Mouse (Mus musculus): ENCODE results near the gene Slc17a3. TPM values are rescaled to one million over a fixed set of nuclear protein-coding genes. Genes with fewer than 3 reads are reported as not detected.

Slc17a3 gene
- 0.18 TPM in 1 of 2 replicates, not detected in the other for polyA plus RNA-seq (2016; fragmentation: Nextera tagmentation; extraction: Ambion mirVana)

- Histone ChIP-seq H3K4me3 (no peak within 1 kb of the TSS), H3K9ac (no peak within 1 kb of the TSS), H3K27ac (no peak within 1 kb of the TSS), H3K4me1 (no peaks in the 10 kb centered on the region), H3K27me3 (replicated peaks) (no peaks in the 10 kb centered on the region), H3K9me3 (no peaks in the 10 kb centered on the region), H3K36me3 (no peaks in the 10 kb centered on the region), H3K4me2 (replicated peaks) (no peak within 1 kb of the TSS)
- no peak for ATAC-seq (ENCODE audit: low FRiP score, low read depth)
- 90% methylated on average over 2 of the region's 2 CpGs for WGBS
Observed at GRCm38 (mm10) chr13:23839308-23839707, at the start of gene Slc17a3. Slc17a3 (plus strand) TSS chr13:23839434.

- H3K4me2 ChIP-seq (replicated peaks) = no peak overlapping the region
- H3K9me3 ChIP-seq = no peaks in the 10 kb centered on the region
- WGBS = 48% methylated on average over 2 of the region's 2 CpGs
- ATAC-seq (ENCODE audit: low FRiP score, low read depth) = peak; percentile 58; the same call in 1 of the 2 replicates
- no peaks in the 10 kb centered on the region for H3K36me3 ChIP-seq
- no peak overlapping the region for H3K9ac ChIP-seq
- H3K4me3 ChIP-seq = no peak overlapping the region
- H3K27me3 ChIP-seq (replicated peaks) = no peaks in the 10 kb centered on the region
- H3K4me1 ChIP-seq = no peaks in the 10 kb centered on the region
- H3K27ac ChIP-seq = no peak overlapping the region
Observed at GRCm38 (mm10) chr13:23792520-23792919, 46.7 kb upstream of the Slc17a3 start.

- 83% methylated on average over 5 of the region's 5 CpGs for WGBS
- Histone ChIP-seq H3K9me3 (no peaks in the 10 kb centered on the region), H3K9ac (no peak overlapping the region), H3K4me1 (no peaks in the 10 kb centered on the region), H3K4me2 (replicated peaks) (no peak overlapping the region), H3K36me3 (no peaks in the 10 kb centered on the region), H3K27ac (no peak overlapping the region), H3K4me3 (no peak overlapping the region), H3K27me3 (replicated peaks) (no peaks in the 10 kb centered on the region)
- ATAC-seq (ENCODE audit: low FRiP score, low read depth) = no peak
Observed at GRCm38 (mm10) chr13:23799405-23799804, 39.8 kb upstream of the Slc17a3 start.

DNA sequence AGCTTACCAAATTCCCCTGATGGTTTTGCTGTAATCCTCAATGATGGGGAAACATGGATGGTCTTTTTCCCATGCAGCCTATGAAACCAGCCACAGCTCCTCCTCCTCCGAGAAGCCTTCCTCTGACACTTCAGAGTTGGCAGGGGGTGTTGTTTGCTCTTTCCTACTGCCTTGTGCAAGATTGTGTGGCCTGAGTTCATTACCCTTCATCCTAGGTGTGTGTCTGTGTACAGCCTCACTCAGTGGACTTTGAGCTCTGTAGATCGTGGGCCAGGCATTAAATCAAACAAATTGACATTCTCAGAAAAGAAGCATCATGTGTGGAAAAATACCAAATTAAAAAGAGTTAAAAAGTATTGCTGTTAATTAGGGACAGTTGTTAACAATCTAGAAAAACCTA is 34.7 kb upstream of the Slc17a3 start:
- Histone ChIP-seq H3K9ac (no peak overlapping the region), H3K9me3 (no peaks in the 10 kb centered on the region), H3K4me2 (replicated peaks) (no peak overlapping the region), H3K4me1 (no peaks in the 10 kb centered on the region), H3K27me3 (replicated peaks) (no peaks in the 10 kb centered on the region), H3K36me3 (no peaks in the 10 kb centered on the region), H3K4me3 (no peak overlapping the region), H3K27ac (no peak overlapping the region)
- 79% methylated on average over 2 of the region's 2 CpGs for WGBS
- ATAC-seq (ENCODE audit: low FRiP score, low read depth) = no peak

DNA sequence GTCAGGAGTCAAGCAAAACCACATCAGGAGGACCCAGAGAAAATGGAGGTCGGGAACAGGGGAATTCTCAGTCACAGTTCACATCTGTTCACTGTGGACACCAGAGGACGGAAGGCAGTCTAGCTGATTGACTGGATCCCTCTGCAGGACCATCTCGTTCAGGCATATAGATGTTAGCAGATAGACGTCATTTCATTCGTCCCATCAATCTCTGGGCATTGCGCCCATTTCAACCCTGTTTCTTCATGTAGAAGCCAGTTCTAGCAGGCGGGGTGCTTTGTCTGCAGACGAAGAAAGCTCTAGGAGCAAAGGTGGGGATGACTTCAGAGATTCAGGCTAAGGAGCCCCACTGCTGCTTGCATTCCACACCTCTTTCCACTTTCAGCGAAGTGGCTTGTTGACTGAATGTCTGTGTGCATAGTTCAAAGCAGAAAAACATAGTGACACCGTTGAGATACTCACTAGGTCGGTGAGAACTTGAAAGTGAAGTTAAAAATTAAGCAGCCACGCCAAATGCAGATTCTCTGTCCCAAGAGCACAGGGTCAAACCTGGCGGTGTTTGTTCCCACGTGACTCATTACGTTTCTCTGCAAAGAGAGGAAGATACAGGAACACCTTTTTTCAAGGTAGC is 32.7 kb upstream of the Slc17a3 start, which contains the start of gene Slc17a2:
Slc17a2 (plus strand) TSS at position 572 of the 631 bp plus-strand sequence.
- no peaks in the 10 kb centered on the region for H3K9me3 ChIP-seq
- no peak for ATAC-seq (ENCODE audit: low FRiP score, low read depth)
- no peak within 1 kb of the TSS for H3K4me3 ChIP-seq
- H3K27ac ChIP-seq = no peak within 1 kb of the TSS
- WGBS = 89% methylated on average over 15 of the region's 15 CpGs
- H3K27me3 ChIP-seq (replicated peaks) = no peaks in the 10 kb centered on the region
- no peak within 1 kb of the TSS for H3K4me2 ChIP-seq (replicated peaks)
- H3K9ac ChIP-seq = no peak within 1 kb of the TSS
- no peaks in the 10 kb centered on the region for H3K36me3 ChIP-seq
- no peaks in the 10 kb centered on the region for H3K4me1 ChIP-seq

DNA sequence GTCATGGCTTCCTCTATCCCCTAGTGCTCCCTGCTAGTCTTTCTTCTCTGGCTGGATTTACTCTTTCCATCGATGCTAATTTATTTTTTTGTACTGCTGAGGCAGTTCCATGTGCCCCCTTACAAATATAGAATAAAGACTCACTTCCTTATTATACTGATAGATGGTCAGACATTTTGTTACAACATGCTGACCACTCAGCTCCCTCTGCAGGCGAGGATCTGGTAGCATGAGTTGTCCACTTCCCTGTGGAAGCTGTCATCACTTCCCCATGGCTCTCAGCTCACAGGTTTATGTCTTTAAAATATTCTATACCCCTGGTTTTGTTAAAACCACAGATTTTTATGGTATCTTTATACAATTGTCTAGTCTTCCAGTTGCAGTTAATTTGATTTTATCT is 23.1 kb upstream of the Slc17a3 start:
- Histone ChIP-seq H3K4me3 (no peak overlapping the region), H3K4me1 (no peaks in the 10 kb centered on the region), H3K27ac (no peak overlapping the region), H3K9ac (no peak overlapping the region), H3K27me3 (replicated peaks) (no peaks in the 10 kb centered on the region), H3K9me3 (no peaks in the 10 kb centered on the region), H3K4me2 (replicated peaks) (no peak overlapping the region), H3K36me3 (no peaks in the 10 kb centered on the region)
- whole genome bisulfite sequencing = 81% methylated on average over 2 of the region's 2 CpGs
- ATAC-seq (ENCODE audit: low FRiP score, low read depth) = no peak

- H3K4me2 ChIP-seq (replicated peaks) = no peak overlapping the region
- H3K27ac ChIP-seq = no peak overlapping the region
- H3K27me3 ChIP-seq (replicated peaks) = no peaks in the 10 kb centered on the region
- no peaks in the 10 kb centered on the region for H3K4me1 ChIP-seq
- H3K36me3 ChIP-seq = no peaks in the 10 kb centered on the region
- no peak for ATAC-seq (ENCODE audit: low FRiP score, low read depth)
- no peak overlapping the region for H3K4me3 ChIP-seq
- no peaks in the 10 kb centered on the region for H3K9me3 ChIP-seq
- H3K9ac ChIP-seq = no peak overlapping the region
- 78% methylated on average over 4 of the region's 4 CpGs for WGBS
Observed at GRCm38 (mm10) chr13:23820179-23820940, 18.9 kb upstream of the Slc17a3 start.

GRCm38 (mm10) chr13:23822213-23822612 is 17.0 kb upstream of the Slc17a3 start:
- H3K4me2 ChIP-seq (replicated peaks) = no peak overlapping the region
- no peak overlapping the region for H3K27ac ChIP-seq
- no peak overlapping the region for H3K9ac ChIP-seq
- WGBS = 90% methylated on average over 3 of the region's 3 CpGs
- no peaks in the 10 kb centered on the region for H3K27me3 ChIP-seq (replicated peaks)
- no peak overlapping the region for H3K4me3 ChIP-seq
- H3K4me1 ChIP-seq = no peaks in the 10 kb centered on the region
- no peaks in the 10 kb centered on the region for H3K9me3 ChIP-seq
- no peak for ATAC-seq (ENCODE audit: low FRiP score, low read depth)
- no peaks in the 10 kb centered on the region for H3K36me3 ChIP-seq

GRCm38 (mm10) chr13:23826606-23827005 is 12.6 kb upstream of the Slc17a3 start:
- 78% methylated on average over 3 of the region's 3 CpGs for WGBS
- no peaks in the 10 kb centered on the region for H3K36me3 ChIP-seq
- H3K9ac ChIP-seq = no peak overlapping the region
- no peak overlapping the region for H3K4me3 ChIP-seq
- H3K4me2 ChIP-seq (replicated peaks) = no peak overlapping the region
- no peaks in the 10 kb centered on the region for H3K4me1 ChIP-seq
- H3K9me3 ChIP-seq = no peaks in the 10 kb centered on the region
- H3K27me3 ChIP-seq (replicated peaks) = no peaks in the 10 kb centered on the region
- ATAC-seq (ENCODE audit: low FRiP score, low read depth) = no peak
- no peak overlapping the region for H3K27ac ChIP-seq

DNA sequence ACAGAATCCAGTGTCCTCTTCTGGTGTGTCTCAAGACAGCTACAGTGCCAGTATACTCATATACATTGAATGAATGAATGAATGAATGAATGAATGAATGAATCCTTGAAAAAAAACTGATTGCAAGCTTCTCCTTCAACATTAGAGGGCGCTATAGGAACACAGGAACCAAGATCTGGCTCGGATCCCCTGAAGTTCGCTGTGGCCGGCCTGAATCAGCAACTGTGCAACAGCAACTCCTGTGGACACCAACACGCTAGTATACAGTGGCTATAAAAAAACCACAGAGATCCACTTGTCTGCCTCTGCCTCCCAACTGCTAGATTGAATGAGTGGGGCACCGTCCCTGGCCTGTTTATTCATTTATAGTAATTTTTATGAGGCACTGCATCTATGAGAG is 6.2 kb upstream of the Slc17a3 start:
- Histone ChIP-seq H3K27me3 (replicated peaks) (no peaks in the 10 kb centered on the region), H3K4me3 (no peak overlapping the region), H3K4me1 (no peaks in the 10 kb centered on the region), H3K27ac (no peak overlapping the region), H3K9me3 (no peaks in the 10 kb centered on the region), H3K36me3 (no peaks in the 10 kb centered on the region), H3K4me2 (replicated peaks) (no peak overlapping the region), H3K9ac (no peak overlapping the region)
- no peak for ATAC-seq (ENCODE audit: low FRiP score, low read depth)
- WGBS = 12% methylated on average over 6 of the region's 6 CpGs

DNA sequence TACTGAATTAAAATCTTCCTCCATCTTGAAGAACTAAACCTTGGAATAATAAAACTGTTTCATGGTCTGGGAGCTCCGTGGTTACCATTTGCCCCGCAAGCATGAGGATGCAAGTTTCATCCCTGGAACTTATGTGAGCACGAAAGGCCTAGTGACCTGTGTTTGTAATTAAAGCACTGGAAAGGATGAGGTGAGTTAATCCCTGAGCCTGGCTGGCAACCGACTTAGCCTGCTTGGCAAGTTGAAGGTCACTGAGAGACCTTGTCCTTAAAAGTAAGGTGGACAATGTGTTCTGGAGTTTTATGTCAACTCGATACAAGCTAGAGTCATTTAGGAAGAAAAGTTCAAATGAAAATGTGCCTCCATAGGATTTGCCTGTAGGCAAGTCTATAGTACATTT is 4.4 kb upstream of the Slc17a3 start:
- Histone ChIP-seq H3K4me2 (replicated peaks) (no peak overlapping the region), H3K27me3 (replicated peaks) (no peaks in the 10 kb centered on the region), H3K9me3 (no peaks in the 10 kb centered on the region), H3K4me3 (no peak overlapping the region), H3K36me3 (no peaks in the 10 kb centered on the region), H3K4me1 (no peaks in the 10 kb centered on the region), H3K9ac (no peak overlapping the region), H3K27ac (no peak overlapping the region)
- WGBS = 89% methylated on average over 5 of the region's 5 CpGs
- ATAC-seq (ENCODE audit: low FRiP score, low read depth) = no peak

DNA sequence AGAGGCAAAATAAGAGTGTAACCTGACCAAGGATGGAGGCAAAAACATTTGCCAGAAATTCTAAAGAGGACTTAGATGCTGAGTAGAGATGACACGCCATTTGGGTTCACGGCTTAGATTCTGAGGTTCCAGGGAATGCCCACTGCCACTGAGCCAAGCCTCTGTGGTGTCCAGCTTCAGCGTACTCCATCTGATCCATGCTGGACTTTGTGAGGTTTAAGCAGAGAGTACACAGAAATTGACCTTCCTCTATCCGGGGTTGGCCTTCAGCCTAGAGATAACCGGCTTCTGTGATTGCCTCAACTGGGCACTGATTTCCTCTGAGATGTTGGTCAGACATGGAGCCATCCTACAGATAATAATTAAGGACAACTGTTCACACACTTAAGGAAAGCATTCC is 2.6 kb upstream of the Slc17a3 start:
- Histone ChIP-seq H3K27ac (no peak overlapping the region), H3K4me3 (no peak overlapping the region), H3K36me3 (no peaks in the 10 kb centered on the region), H3K4me1 (no peaks in the 10 kb centered on the region), H3K27me3 (replicated peaks) (no peaks in the 10 kb centered on the region), H3K9me3 (no peaks in the 10 kb centered on the region), H3K9ac (no peak overlapping the region), H3K4me2 (replicated peaks) (no peak overlapping the region)
- WGBS = 98% methylated on average over 5 of the region's 5 CpGs
- no peak for ATAC-seq (ENCODE audit: low FRiP score, low read depth)

GRCm38 (mm10) chr13:23845851-23846250 is 6.6 kb downstream of the Slc17a3 start:
- WGBS = 88% methylated on average over 4 of the region's 4 CpGs
- no peaks in the 10 kb centered on the region for H3K4me1 ChIP-seq
- ATAC-seq (ENCODE audit: low FRiP score, low read depth) = no peak
- no peak overlapping the region for H3K27ac ChIP-seq
- H3K9me3 ChIP-seq = no peaks in the 10 kb centered on the region
- no peak overlapping the region for H3K9ac ChIP-seq
- no peak overlapping the region for H3K4me2 ChIP-seq (replicated peaks)
- no peaks in the 10 kb centered on the region for H3K36me3 ChIP-seq
- H3K4me3 ChIP-seq = no peak overlapping the region
- no peaks in the 10 kb centered on the region for H3K27me3 ChIP-seq (replicated peaks)

All from neural tube, embryonic 12.5 days (tissue).